Mouse (Mus musculus) midbrain, embryonic 13.5 days (tissue): ENCODE measurements around the gene Tead3. TPM values are rescaled to one million over a fixed set of nuclear protein-coding genes. Genes with fewer than 3 reads are reported as not detected.

Experiments
- ATAC-seq: fragments of 200-750 bp; cut with Nextera tagmentation; 2 replicates; pipeline ENCODE4 v1.8.0; 2017; ENCODE audit warnings: mild to moderate bottlenecking, moderate TSS enrichment, moderate library complexity
- H3K27ac ChIP-seq: fragments of 300-500 bp; sonication (generic); 2 replicates; pipeline ENCODE4 v1.5.1; 2015; ENCODE audit warnings: inconsistent platforms, mild to moderate bottlenecking, moderate library complexity
- H3K27me3 ChIP-seq: fragments of 300-500 bp; sonication (generic); 2 replicates; pipeline ENCODE4 v1.6.1; 2015; ENCODE audit warnings: mild to moderate bottlenecking, inconsistent platforms
- H3K36me3 ChIP-seq: fragments of 300-500 bp; sonication (generic); 2 replicates; pipeline ENCODE4 v1.6.1; 2015; ENCODE audit warnings: mild to moderate bottlenecking, inconsistent platforms
- H3K4me1 ChIP-seq: fragments of 300-500 bp; sonication (generic); replicated peaks from 2 replicates; pipeline ENCODE4 v1.6.1; 2015; ENCODE audit warnings: inconsistent platforms
- H3K4me2 ChIP-seq: fragments of 300-500 bp; sonication (generic); replicated peaks from 2 replicates; pipeline ENCODE4 v1.6.1; 2015; ENCODE audit warnings: moderate library complexity, mild to moderate bottlenecking, inconsistent platforms
- H3K4me3 ChIP-seq: fragments of 300-500 bp; sonication (generic); replicated peaks from 2 replicates; pipeline ENCODE4 v1.5.1; 2015; ENCODE audit warnings: mild to moderate bottlenecking, inconsistent platforms
- H3K9ac ChIP-seq: fragments of 300-500 bp; sonication (generic); replicated peaks from 2 replicates; pipeline ENCODE4 v1.6.1; 2015; ENCODE audit warnings: mild to moderate bottlenecking, inconsistent platforms
- H3K9me3 ChIP-seq: fragments of 300-500 bp; sonication (generic); 2 replicates; pipeline ENCODE4 v1.6.1; 2016; ENCODE audit warnings: mild to moderate bottlenecking, inconsistent platforms
- WGBS: fragments of 180-500 bp; shearing (Covaris S2); methylation state at CpG from one replicate; pipeline ENCODE4 v1.1.7; 2015; 5-methylcytosine and 5-hydroxymethylcytosine counted together
- polyA plus RNA-seq: library from polyadenylated mRNA; unstranded; fragments of >200 nt; fragmentation: Nextera tagmentation; extraction: Ambion mirVana; gene quantifications from 2 replicates; pipeline ENCODE4 v1.2.1, GENCODE M21; 2015

The Tead3 gene
- polyA plus RNA-seq, 1 experiment from 2014 or later = 2.9 TPM

DNA sequence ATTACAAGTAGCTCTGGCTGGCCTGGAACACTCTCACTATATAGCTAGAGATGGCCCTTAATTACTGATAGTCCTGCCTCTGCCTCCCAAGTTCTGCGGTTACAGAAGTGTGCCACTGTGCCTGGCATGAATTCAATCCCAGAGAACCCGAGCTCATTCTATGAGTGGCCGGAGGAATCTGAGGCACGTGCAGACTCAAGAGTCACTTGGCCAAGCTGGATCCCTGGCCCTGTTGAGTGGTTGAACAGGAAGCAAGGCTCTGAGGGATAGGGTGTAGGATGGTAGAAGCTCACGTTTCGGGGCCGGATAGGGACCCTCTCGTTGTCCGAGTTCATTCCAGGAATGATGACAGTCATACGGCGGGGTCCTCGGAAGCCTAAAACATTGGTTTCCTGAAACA is 5.3 kb upstream of the Tead3 start:
- H3K9me3 ChIP-seq = no peaks in the 10 kb centered on the region
- WGBS = 88% methylated on average over 12 of the region's 12 CpGs
- H3K36me3 ChIP-seq = no peaks in the 10 kb centered on the region
- H3K4me1 ChIP-seq = peaks cover 8% of the 10 kb centered on the region
- no peak overlapping the region for H3K9ac ChIP-seq
- no peak overlapping the region for H3K27ac ChIP-seq
- ATAC-seq = no peak
- H3K4me3 ChIP-seq = no peak overlapping the region
- H3K4me2 ChIP-seq = no peak overlapping the region
- peaks cover 58% of the 10 kb centered on the region for H3K27me3 ChIP-seq

DNA sequence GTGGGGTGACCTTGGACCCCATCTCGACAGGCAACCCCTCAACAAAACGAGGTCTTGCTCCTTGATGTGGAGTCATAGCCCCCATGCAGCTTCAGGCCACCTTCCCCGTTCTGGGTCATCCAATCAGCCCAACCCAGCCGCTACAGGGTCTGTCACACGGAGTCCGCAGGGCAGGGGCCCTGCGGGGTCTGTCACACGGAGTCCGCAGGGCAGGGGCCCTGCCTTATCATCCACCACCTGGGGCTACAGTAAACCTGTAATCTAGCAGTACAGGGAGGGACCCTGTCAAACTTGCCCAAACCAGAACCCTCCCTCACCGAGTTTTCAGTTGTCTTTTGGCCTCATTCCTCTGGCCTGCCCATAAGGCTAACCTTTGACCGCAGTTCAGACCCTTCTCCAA is 1.4 kb upstream of the Tead3 start:
- no peak overlapping the region for H3K27ac ChIP-seq
- H3K4me3 ChIP-seq = no peak overlapping the region; the same call in 1 of the 2 replicates
- H3K9me3 ChIP-seq = no peaks in the 10 kb centered on the region
- H3K36me3 ChIP-seq = no peaks in the 10 kb centered on the region
- H3K9ac ChIP-seq = no peak overlapping the region
- H3K4me1 ChIP-seq = peaks cover 36% of the 10 kb centered on the region
- ATAC-seq = no peak
- H3K4me2 ChIP-seq = 0 out of 2 replicates have a peak overlapping the region, but pooled peaks have one; percentile 87
- WGBS = 13% methylated on average over 11 of the region's 11 CpGs
- H3K27me3 ChIP-seq = peaks cover 35% of the 10 kb centered on the region

- Histone ChIP-seq H3K9me3 (no peaks in the 10 kb centered on the region), H3K9ac (peak overlapping the region; percentile 76), H3K27ac (no peak overlapping the region), H3K36me3 (no peaks in the 10 kb centered on the region), H3K4me3 (peak overlapping the region; percentile 61), H3K4me2 (peak overlapping the region; percentile 87), H3K27me3 (peaks cover 35% of the 10 kb centered on the region), H3K4me1 (peaks cover 36% of the 10 kb centered on the region)
- WGBS = 2% methylated on average over 29 of the region's 29 CpGs
- ATAC-seq = no peak
Measured at GRCm38 (mm10) chr17:28351353-28351890, 805 bp upstream of the Tead3 start.

DNA sequence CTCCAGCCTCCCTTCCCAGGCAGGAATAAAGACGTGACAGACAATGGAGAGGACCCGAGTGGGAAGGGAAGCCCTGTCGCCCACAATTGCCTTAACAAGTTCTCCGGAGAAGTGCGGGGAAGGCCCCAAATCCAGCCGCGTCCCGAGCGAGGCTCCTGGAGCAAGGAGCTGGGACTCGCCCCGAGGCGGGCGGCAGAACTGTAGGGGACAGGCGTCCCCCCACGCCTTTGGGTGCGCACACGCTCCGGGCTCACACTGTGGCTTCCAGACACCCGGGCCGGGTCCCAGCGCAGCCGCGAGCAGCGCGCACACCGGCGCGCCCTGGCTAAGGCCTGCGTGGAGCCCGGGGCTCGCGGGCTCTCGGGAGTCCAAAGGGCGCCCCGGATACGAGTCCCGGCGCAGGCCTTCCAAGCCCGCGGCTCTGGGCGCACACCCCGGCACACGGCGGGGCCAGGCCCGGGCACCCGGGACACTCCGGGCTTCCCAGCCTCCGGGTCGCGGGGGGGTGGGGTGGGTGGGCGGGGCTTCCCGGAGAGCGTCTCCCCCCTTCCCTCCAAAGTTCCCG is 634 bp downstream of the Tead3 start:
- Histone ChIP-seq H3K4me1 (peaks cover 47% of the 10 kb centered on the region), H3K9ac (peak overlapping the region; percentile 76), H3K4me2 (peak overlapping the region; percentile 87), H3K27me3 (peaks cover 35% of the 10 kb centered on the region), H3K4me3 (peak overlapping the region; percentile 61), H3K27ac (no peak overlapping the region), H3K36me3 (no peaks in the 10 kb centered on the region), H3K9me3 (no peaks in the 10 kb centered on the region)
- under 1% methylated on average over 49 of the region's 54 CpGs for WGBS
- ATAC-seq = peak; percentile 53

DNA sequence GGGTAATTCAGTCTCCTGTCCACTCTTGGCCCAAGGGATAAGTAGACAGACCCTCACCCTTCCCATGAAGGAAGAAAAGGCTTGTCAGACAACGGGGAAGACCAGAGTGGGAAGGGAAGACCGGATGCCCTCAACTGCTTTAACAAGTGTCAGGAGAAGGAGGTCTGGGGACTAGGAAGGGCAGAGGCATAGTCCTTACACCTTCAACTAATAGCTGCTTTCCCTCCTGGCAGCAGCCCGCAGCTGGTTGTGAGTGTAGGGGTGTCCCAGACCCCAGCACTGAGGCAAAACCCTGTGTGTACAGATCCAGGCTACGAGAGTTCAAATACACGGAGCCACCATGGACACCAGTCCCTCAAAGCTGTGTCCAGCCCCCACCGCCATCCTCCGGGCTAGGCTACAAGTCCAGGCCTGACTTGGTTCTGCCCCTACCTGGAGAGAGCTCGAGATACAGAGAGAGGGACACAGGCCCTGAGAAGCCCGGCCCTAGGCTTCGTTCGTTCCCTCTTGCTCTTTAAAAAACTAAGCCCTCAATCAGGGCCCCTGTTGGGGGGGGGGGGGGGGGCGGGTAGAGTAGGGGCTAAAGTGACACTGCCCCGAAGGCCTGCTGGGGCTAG is 1.2 kb downstream of the Tead3 start:
- no peaks in the 10 kb centered on the region for H3K9me3 ChIP-seq
- peak overlapping the region; percentile 87 for H3K4me2 ChIP-seq
- H3K4me1 ChIP-seq = peaks cover 47% of the 10 kb centered on the region
- H3K27me3 ChIP-seq = peaks cover 32% of the 10 kb centered on the region
- peak overlapping the region; percentile 76 for H3K9ac ChIP-seq
- H3K27ac ChIP-seq = no peak overlapping the region
- peak overlapping the region; percentile 61 for H3K4me3 ChIP-seq
- no peaks in the 10 kb centered on the region for H3K36me3 ChIP-seq
- no peak for ATAC-seq
- WGBS = 13% methylated on average over 13 of the region's 13 CpGs

- H3K4me1 ChIP-seq = peaks cover 52% of the 10 kb centered on the region
- no peaks in the 10 kb centered on the region for H3K36me3 ChIP-seq
- peak overlapping the region; percentile 32; the same call in 1 of the 2 replicates for H3K9ac ChIP-seq
- no peak overlapping the region for H3K27ac ChIP-seq
- ATAC-seq = no peak
- WGBS = 58% methylated on average over 6 of the region's 6 CpGs
- H3K4me3 ChIP-seq = no peak overlapping the region
- H3K4me2 ChIP-seq = 0 out of 2 replicates have a peak overlapping the region, but pooled peaks have one; percentile 87
- H3K9me3 ChIP-seq = no peaks in the 10 kb centered on the region
- H3K27me3 ChIP-seq = peaks cover 28% of the 10 kb centered on the region
Measured at GRCm38 (mm10) chr17:28348211-28348610, 2.4 kb downstream of the Tead3 start.

- ATAC-seq = no peak
- H3K9ac ChIP-seq = no peak overlapping the region
- peaks cover 23% of the 10 kb centered on the region for H3K27me3 ChIP-seq
- WGBS = 84% methylated on average over 10 of the region's 10 CpGs
- H3K4me2 ChIP-seq = no peak overlapping the region
- H3K9me3 ChIP-seq = no peaks in the 10 kb centered on the region
- no peaks in the 10 kb centered on the region for H3K36me3 ChIP-seq
- no peak overlapping the region for H3K4me3 ChIP-seq
- peaks cover 52% of the 10 kb centered on the region for H3K4me1 ChIP-seq
- H3K27ac ChIP-seq = no peak overlapping the region
Measured at GRCm38 (mm10) chr17:28347327-28347726, 3.3 kb downstream of the Tead3 start.

DNA sequence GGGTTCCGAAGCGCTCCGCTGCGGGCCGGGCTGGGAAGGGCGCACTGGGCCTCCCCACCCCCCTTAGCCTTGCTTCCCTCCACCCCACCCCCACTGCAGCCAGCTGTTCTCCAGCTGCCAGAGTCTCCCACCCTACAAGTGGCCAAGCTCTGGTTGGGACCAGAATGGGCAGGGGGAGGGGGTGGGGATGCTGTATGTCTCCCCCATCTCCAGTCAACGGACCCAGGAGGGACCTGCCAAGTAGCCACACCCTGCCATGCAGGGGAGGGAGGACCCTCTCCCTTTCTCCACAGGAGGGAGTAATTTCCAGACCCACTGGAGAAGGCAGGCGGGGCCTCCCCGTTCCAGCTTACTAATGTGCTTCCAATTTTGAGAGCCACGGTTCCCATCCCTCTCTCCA is 4.7 kb downstream of the Tead3 start:
- no peak overlapping the region for H3K4me3 ChIP-seq
- H3K9ac ChIP-seq = no peak overlapping the region
- H3K4me1 ChIP-seq = peaks cover 50% of the 10 kb centered on the region
- no peaks in the 10 kb centered on the region for H3K9me3 ChIP-seq
- no peaks in the 10 kb centered on the region for H3K36me3 ChIP-seq
- H3K4me2 ChIP-seq = 0 out of 2 replicates have a peak overlapping the region, but pooled peaks have one; percentile 0
- WGBS = 7% methylated on average over 10 of the region's 10 CpGs
- no peak overlapping the region for H3K27ac ChIP-seq
- peaks cover 9% of the 10 kb centered on the region; the same call in 1 of the 2 replicates for H3K27me3 ChIP-seq
- no peak for ATAC-seq

- peaks cover 9% of the 10 kb centered on the region; the same call in 1 of the 2 replicates for H3K27me3 ChIP-seq
- no peaks in the 10 kb centered on the region for H3K9me3 ChIP-seq
- no peak overlapping the region for H3K9ac ChIP-seq
- WGBS = 14% methylated on average over 7 of the region's 8 CpGs
- H3K4me3 ChIP-seq = no peak overlapping the region
- no peak overlapping the region for H3K27ac ChIP-seq
- peaks cover 51% of the 10 kb centered on the region for H3K4me1 ChIP-seq
- H3K36me3 ChIP-seq = no peaks in the 10 kb centered on the region
- 0 out of 2 replicates have a peak overlapping the region, but pooled peaks have one; percentile 0 for H3K4me2 ChIP-seq
- ATAC-seq = no peak
Measured at GRCm38 (mm10) chr17:28345271-28345721, 5.3 kb downstream of the Tead3 start.

DNA sequence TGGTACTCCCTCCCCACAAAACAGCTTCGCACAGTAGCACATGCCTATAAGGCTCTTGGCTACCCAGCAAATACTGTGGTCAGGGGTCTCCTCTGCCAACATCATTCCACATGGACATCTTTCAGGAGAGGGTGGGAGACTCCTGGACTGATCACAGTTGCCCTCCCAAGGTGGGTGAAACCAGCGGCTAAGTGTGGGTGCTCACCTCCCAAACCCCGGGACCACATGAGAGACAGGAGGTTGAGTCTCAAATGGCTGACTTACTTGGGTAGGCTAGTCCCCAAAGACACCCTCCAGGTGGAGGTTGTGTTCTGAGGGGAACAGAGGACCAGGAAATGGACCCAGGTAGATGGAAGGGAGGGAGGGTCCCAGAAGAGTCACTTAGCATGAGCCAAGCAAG is 5.9 kb downstream of the Tead3 start:
- no peak overlapping the region for H3K4me2 ChIP-seq
- ATAC-seq = no peak
- H3K4me1 ChIP-seq = peaks cover 44% of the 10 kb centered on the region
- WGBS = 67% methylated on average over 3 of the region's 3 CpGs
- no peak overlapping the region for H3K9ac ChIP-seq
- 0 out of 2 replicates have a peak, but pooled peaks cover 2% of the 10 kb centered on the region for H3K36me3 ChIP-seq
- peaks cover 9% of the 10 kb centered on the region; the same call in 1 of the 2 replicates for H3K27me3 ChIP-seq
- no peak overlapping the region for H3K27ac ChIP-seq
- H3K4me3 ChIP-seq = no peak overlapping the region
- no peaks in the 10 kb centered on the region for H3K9me3 ChIP-seq

DNA sequence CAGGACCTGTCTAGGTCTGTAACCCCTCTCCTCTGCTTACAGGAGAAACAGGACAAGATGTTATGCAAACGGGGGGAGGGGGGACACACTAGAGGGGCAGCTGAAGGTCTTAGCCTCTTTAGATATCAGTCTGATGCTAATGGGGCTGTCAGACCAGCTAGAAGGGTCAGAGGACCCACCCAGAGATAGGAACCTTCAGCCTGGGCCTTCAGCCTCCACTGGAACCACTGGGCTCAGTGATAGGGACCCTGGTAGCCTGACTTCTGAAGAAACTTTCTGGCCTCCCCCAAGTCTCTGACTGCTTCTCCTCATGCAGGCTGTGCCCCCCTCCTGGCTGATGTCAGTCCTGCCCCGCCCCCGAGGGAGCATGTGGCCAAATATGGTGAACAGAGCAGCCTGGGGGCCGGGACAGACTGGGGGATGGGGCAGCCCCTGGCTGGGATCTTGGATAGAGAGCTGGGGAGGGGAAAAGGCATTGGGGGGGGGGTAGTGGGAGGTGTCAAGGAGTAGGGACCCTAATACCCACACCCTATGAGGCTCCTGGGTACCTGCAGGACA is 6.5 kb downstream of the Tead3 start:
- no peak overlapping the region for H3K4me2 ChIP-seq
- H3K27ac ChIP-seq = no peak overlapping the region
- WGBS = 46% methylated on average over 4 of the region's 4 CpGs
- 0 out of 2 replicates have a peak, but pooled peaks cover 4% of the 10 kb centered on the region for H3K36me3 ChIP-seq
- peaks cover 9% of the 10 kb centered on the region; the same call in 1 of the 2 replicates for H3K27me3 ChIP-seq
- H3K4me3 ChIP-seq = no peak overlapping the region
- H3K9ac ChIP-seq = peak overlapping the region; percentile 28; the same call in 1 of the 2 replicates
- H3K9me3 ChIP-seq = no peaks in the 10 kb centered on the region
- H3K4me1 ChIP-seq = peaks cover 39% of the 10 kb centered on the region
- ATAC-seq = no peak

DNA sequence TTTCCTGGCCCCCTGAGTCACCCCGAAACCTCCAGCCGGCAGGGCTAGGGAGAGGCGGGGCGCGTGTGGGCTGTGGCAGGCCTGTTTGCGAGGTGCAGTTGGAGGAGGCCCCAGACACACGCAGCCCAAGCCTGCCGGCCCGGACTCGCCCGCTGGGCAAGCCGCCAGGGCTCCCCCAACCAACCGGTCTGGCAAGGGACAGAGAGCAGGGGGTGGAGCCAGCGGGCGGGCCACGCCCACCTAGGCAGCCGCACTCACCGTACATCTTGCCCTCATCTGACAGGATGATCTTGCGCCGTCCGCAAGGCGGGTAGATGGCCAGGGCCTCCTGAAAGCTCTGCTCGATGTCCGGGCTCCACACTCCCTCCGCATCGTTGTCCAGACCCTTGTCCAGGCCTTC is 9.5 kb downstream of the Tead3 start:
- peak overlapping the region; percentile 28 for H3K4me3 ChIP-seq
- WGBS = 7% methylated on average over 26 of the region's 26 CpGs
- peaks cover 25% of the 10 kb centered on the region for H3K4me1 ChIP-seq
- H3K4me2 ChIP-seq = peak overlapping the region; percentile 55
- H3K9ac ChIP-seq = peak overlapping the region; percentile 54
- no peaks in the 10 kb centered on the region; the same call in 1 of the 2 replicates for H3K27me3 ChIP-seq
- peak; percentile 78 for ATAC-seq
- 0 out of 2 replicates have a peak, but pooled peaks cover 4% of the 10 kb centered on the region for H3K36me3 ChIP-seq
- no peak overlapping the region for H3K27ac ChIP-seq
- no peaks in the 10 kb centered on the region for H3K9me3 ChIP-seq
